Mouse (Mus musculus) neutrophil, adult 59 days (primary cell): ENCODE results near the gene Htr5b. TPM values are rescaled to one million over a fixed set of nuclear protein-coding genes. Genes with fewer than 3 reads are reported as not detected.

Experiments
- total RNA-seq, 2 experiments: library from RNA; stranded (reverse); gene quantifications; 1 replicate in 1 of 2; 2 replicates in 1 of 2; pipeline ENCODE4 v1.2.4; 2023

Gene Htr5b
- total RNA-seq = not detected

DNA sequence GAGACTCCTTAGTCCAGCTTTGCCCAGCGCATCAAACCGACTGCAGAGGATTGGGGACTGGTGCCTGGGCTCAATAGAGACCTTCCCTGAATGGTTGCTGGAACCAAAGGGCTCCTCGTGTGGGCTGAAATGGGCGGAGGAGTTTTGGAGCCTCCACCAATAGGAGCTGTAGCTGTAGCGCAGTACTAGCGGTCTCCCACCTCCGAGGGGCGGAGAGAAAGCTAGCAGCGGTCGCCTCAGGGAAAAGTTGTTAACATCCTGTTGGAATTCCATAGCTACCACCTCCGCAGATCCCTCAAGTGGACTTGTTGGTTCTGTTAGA is at the start of gene Htr5b:
Gene Htr5b, minus strand, starts transcription at position 67 of the 322 bp plus-strand sequence.

DNA sequence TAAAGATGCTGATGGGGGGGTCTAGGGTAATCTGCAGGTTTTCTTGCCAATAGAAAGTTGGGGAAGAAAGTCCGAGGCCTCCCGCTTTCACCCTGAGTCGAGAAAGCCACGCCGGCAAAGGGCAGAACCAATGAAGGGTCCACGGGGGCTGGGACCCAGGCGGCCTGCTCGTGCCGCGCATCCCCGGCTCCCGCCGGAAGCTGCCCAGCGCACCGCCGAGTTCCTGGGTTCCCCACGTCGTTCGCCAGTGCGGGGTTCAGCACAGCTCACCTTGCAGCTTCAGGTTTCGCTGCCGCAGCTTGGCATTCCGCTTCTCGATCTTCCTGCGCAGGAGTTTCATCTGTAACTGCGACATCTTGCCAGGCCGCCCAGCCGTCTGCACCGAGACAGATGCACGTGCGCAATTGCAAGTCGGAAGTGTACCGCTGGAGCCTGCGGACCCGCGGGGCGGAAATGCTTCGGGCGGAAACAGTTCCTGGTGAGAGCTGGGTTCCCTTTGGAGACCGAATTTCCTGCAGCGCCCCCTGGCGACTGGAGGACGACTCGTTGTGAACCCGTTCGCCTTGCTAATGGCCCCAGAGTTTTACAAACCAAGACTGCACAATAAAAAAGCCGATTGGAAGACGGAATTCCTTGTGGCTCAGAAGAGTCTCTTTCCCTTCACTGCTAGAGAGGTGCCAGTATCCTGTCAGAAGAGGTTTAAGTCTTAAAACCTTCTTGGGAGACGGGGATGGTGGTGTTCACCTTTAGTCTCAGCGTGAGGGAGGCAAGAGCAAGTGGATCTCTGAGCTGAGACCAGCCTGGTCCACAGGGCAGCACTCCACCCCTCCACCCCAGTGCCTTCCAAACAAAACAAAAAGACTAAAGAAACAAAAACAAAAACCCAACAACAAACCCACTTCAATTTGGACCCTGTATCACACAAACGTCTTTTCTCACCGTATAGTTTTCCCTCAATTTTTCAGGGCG is 39.5 kb upstream of the Htr5b start, which contains the start of gene Ddx18:
Gene Ddx18, minus strand, starts transcription at position 469 of the 969 bp plus-strand sequence.

Other genes starting within 250 kb of the Htr5b start
- 10 to 100 TPM in 1 of 2 experiments, 1 to 10 TPM in 1; 6.5 to 11.9 TPM for gene Insig2, start 195.9 kb downstream of the Htr5b start, total RNA-seq
- 10 to 100 TPM; 22.7 to 23.5 TPM for gene Ccdc93, start 97.4 kb downstream of the Htr5b start, total RNA-seq
- 10 to 100 TPM; 13.8 to 25.3 TPM for gene Ddx18, start 39.5 kb upstream of the Htr5b start, total RNA-seq